Mouse (Mus musculus) midbrain, postnatal 0 days (tissue): ENCODE results near the gene Gcnt1. TPM values are rescaled to one million over a fixed set of nuclear protein-coding genes. Genes with fewer than 3 reads are reported as not detected.

Experiments
- ATAC-seq: fragments of 200-750 bp; cut with Nextera tagmentation; 2 replicates; pipeline ENCODE4 v1.8.0; 2017; ENCODE audit warnings: moderate number of reproducible peaks, mild to moderate bottlenecking, moderate TSS enrichment, moderate library complexity; ENCODE audit not compliant: low FRiP score
- DNase-seq: peaks from one replicate; pipeline ENCODE4 v3.0.0-alpha.2; 2015; ENCODE audit warnings: low spot score
- H3K27ac ChIP-seq: fragments of 300-500 bp; sonication (generic); 2 replicates; pipeline ENCODE4 v1.5.1; 2014; ENCODE audit warnings: low read depth, mild to moderate bottlenecking, low read length, mixed read lengths
- H3K27me3 ChIP-seq: fragments of 300-500 bp; sonication (generic); 2 replicates; pipeline ENCODE4 v1.6.1; 2014; ENCODE audit warnings: low read length, control low read depth, mixed read lengths; ENCODE audit not compliant: insufficient read depth
- H3K36me3 ChIP-seq: fragments of 300-500 bp; sonication (generic); 2 replicates; pipeline ENCODE4 v1.6.1; 2014; ENCODE audit warnings: low read length, control low read depth, mixed read lengths; ENCODE audit not compliant: insufficient read depth
- H3K4me1 ChIP-seq: fragments of 300-500 bp; sonication (generic); 2 replicates; pipeline ENCODE4 v1.6.1; 2014; ENCODE audit warnings: mild to moderate bottlenecking, control low read depth, antibody characterized with exemption, low read length, mixed read lengths; ENCODE audit not compliant: insufficient read depth
- H3K4me2 ChIP-seq: fragments of 300-500 bp; sonication (generic); 2 replicates; pipeline ENCODE4 v1.6.1; 2014; ENCODE audit warnings: low read depth, mild to moderate bottlenecking, low read length, mixed read lengths; ENCODE audit not compliant: poor library complexity, severe bottlenecking
- H3K4me3 ChIP-seq: fragments of 300-500 bp; sonication (generic); 2 replicates; pipeline ENCODE4 v1.5.1; 2014; ENCODE audit warnings: low read depth, mild to moderate bottlenecking, low read length, moderate library complexity
- H3K9ac ChIP-seq: fragments of 300-500 bp; sonication (generic); replicated peaks from 2 replicates; pipeline ENCODE4 v1.6.1; 2014; ENCODE audit warnings: mild to moderate bottlenecking, low read length, moderate library complexity, mixed read lengths; ENCODE audit not compliant: poor library complexity, severe bottlenecking
- H3K9me3 ChIP-seq: fragments of 300-500 bp; sonication (generic); 2 replicates; pipeline ENCODE4 v1.6.1; 2016; ENCODE audit warnings: low read length, control low read depth
- CTCF ChIP-seq: IDR thresholded peaks from 2 replicates; pipeline ENCODE4 v1.5.1; 2016; ENCODE audit warnings: antibody characterized with exemption, mild to moderate bottlenecking
- WGBS: fragments of 180-500 bp; shearing (Covaris S2); extraction: QIAGEN DNeasy Blood & Tissue Kit; methylation state at CpG from one replicate; pipeline ENCODE4 v1.1.7; 2014; 5-methylcytosine and 5-hydroxymethylcytosine counted together
- polyA plus RNA-seq: library from polyadenylated mRNA; unstranded; fragments of >200 nt; fragmentation: Nextera tagmentation; extraction: Ambion mirVana; gene quantifications from 2 replicates; pipeline ENCODE4 v1.2.1, GENCODE M21; 2015
- total RNA-seq: library from RNA; depleted of rRNA; stranded (reverse); fragments of >200 nt; gene quantifications from 2 replicates; pipeline ENCODE4 v1.2.3, GENCODE M21; 2014

Gene Gcnt1
- total and polyA plus RNA-seq, 2 experiments from 2014 or later, result 0.60 to 1.2 TPM

DNA sequence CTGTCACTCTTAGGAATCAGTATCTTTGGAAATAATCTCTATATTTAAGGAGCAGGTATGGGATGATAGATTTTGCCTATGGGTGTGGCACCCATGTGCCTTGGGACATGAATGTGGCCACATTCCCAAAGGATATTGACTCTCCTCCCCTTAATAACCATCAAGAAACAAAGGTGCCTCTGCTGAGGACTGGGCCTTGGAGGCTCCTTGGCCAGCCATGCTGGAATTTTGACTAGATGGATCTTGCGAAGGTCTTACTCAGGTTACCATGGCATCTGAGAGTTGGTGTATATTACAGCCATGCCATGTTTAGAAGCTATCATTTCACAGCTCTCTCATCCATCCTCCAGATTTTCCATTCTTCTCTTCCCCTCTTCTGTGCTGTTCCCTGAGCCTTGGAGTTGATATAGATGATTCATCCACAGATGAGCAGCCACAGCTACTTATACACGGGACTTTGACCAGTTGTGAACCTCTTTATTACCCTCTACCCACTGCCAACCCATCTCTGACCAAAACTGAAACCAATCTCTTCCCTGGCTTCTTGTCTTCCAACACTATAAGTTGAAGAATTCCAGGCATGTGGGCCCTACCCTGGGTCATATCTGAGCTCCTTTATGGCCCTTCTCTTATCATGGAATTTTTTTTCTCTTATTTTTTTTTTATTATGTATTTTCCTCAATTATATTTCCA lies 56.2 kb downstream of the Gcnt1 start:
- no peak overlapping the region for H3K27ac ChIP-seq
- H3K36me3 ChIP-seq, result no peaks in the 10 kb centered on the region
- DNase-seq, result no peak
- H3K4me3 ChIP-seq, result no peak overlapping the region
- WGBS, result 93% methylated on average over 2 of the region's 2 CpGs
- no peak overlapping the region for H3K9ac ChIP-seq
- H3K4me1 ChIP-seq, result no peaks in the 10 kb centered on the region
- no peak overlapping the region for H3K4me2 ChIP-seq
- no peak for TF ChIP-seq CTCF
- no peaks in the 10 kb centered on the region for H3K9me3 ChIP-seq
- H3K27me3 ChIP-seq, result no peaks in the 10 kb centered on the region
- ATAC-seq, result no peak

DNA sequence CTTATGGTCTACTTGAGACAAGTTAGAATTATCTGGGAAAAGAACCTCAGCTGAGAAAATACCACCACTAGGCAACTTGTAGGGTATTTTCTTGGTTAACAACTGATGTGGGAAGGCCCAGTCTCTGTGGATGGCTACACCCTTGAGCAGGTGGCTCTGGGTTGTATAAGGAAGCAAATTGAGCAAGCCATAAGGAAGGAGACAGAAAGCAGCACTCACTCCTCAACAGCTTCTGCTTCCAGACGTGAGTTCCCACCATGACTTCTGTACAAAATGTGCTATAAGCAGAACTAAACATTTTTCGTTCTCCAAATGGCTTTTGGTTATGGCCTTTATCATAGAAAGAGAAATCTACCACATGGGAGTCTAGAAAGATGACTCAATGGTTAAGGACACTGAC lies 58.2 kb downstream of the Gcnt1 start:
- no peak overlapping the region for H3K27ac ChIP-seq
- 77% methylated on average over 2 of the region's 2 CpGs for WGBS
- H3K4me1 ChIP-seq, result no peaks in the 10 kb centered on the region
- DNase-seq (no peak), ATAC-seq (no peak)
- no peak overlapping the region for H3K9ac ChIP-seq
- no peaks in the 10 kb centered on the region for H3K36me3 ChIP-seq
- no peak overlapping the region for H3K4me3 ChIP-seq
- H3K4me2 ChIP-seq, result no peak overlapping the region
- H3K27me3 ChIP-seq, result no peaks in the 10 kb centered on the region
- TF ChIP-seq CTCF, result no peak
- no peaks in the 10 kb centered on the region for H3K9me3 ChIP-seq

DNA sequence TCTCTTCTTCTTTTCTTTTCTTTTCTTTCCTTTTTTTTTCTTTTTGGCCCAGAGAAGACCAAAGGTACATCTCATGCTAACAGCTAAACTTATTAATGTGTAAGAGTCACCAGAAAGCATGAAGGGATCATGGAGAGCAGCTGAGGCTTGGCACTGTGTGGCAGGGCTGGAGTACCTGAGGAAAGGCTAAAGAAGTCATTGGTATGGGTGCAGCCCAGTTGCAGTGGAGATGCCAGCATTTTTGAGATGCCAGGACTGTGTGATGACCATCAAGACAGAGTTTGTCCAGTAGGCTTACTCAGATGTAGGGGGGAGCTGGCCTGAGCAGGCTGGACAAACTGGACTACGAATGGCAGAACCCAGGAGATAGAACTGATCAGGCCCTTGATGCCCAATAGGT lies 58.9 kb downstream of the Gcnt1 start:
- H3K27ac ChIP-seq, result no peak overlapping the region
- H3K4me1 ChIP-seq, result no peaks in the 10 kb centered on the region
- H3K4me3 ChIP-seq, result no peak overlapping the region
- no peak for TF ChIP-seq CTCF
- H3K9me3 ChIP-seq, result no peaks in the 10 kb centered on the region
- H3K4me2 ChIP-seq, result no peak overlapping the region
- no peaks in the 10 kb centered on the region for H3K36me3 ChIP-seq
- H3K27me3 ChIP-seq, result no peaks in the 10 kb centered on the region
- ATAC-seq (no peak), DNase-seq (no peak)
- 87% methylated on average over 1 of the region's 1 CpGs for WGBS
- no peak overlapping the region for H3K9ac ChIP-seq

DNA sequence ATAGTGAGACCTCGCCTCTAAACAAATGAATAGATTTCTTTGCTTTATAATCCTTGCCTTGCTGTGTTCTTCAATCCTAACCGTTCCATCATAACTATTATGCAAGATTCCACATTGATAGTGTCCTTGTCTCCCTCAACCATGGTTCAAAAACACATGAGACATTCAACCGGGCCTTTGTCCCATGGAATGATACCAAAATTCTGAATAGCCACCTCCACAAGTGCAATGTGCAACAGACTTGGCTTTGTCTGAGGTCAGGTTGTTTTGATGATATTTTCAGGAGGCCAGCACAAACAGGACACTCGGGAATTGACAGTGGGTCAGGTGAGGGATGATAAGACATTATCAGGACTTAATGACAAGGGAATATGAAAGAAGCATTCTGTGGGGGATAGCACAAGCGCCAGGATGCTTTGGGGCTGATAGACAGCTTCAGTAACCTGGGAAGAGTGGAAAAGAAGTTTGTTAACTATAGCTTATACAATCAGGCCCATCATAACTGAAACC lies 59.9 kb downstream of the Gcnt1 start:
- no peak for TF ChIP-seq CTCF

DNA sequence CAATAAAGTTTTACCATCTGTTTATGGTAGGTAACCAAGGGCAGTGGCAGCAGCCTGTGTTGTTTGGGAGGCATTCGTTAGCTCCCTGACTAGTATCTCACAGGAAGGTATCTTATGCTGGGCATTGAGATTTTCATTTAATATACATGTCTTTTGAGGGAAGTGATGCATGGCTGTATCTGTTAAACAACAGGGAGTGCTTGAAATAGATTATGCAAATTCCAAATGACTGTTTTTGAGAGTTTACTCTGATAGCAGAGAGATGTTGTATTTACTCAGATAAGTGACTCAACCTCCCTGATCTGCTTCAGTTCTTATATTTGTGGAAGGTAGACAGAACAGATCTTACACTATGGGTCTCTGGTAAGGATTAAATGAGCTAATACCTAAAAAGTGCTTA lies 61.1 kb downstream of the Gcnt1 start:
- H3K27me3 ChIP-seq, result no peaks in the 10 kb centered on the region
- ATAC-seq, result no peak
- no peak overlapping the region for H3K4me2 ChIP-seq

More for the DNA sequence above, 59.9 kb downstream of the Gcnt1 start:
- no peaks in the 10 kb centered on the region for H3K27me3 ChIP-seq
- H3K9me3 ChIP-seq, result no peaks in the 10 kb centered on the region
- no peak overlapping the region for H3K4me2 ChIP-seq
- H3K4me3 ChIP-seq, result no peak overlapping the region
- no peaks in the 10 kb centered on the region for H3K4me1 ChIP-seq
- no peak overlapping the region for H3K9ac ChIP-seq
- ATAC-seq (no peak), DNase-seq (no peak)
- no peak overlapping the region for H3K27ac ChIP-seq
- WGBS, result 90% methylated on average over 5 of the region's 5 CpGs
- no peaks in the 10 kb centered on the region for H3K36me3 ChIP-seq

DNA sequence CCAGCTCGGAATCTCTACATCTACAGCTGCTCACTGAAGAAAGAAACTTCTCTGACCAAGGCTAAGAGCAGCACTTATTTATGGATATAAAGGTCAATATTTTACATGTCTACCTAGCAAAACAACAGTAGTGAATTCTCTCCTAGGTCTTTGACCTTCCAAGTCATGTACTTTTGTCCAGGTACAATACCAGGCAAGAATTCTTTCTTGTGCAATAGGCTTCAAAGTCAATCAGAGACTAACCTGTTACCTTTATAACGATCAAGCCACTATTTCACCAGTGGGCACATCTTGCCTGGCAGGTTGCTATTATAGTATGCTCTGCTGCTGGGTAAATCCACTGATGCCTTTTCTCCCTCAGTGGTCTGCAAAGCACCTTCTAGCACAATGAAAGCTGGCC lies 61.6 kb downstream of the Gcnt1 start:
- Histone ChIP-seq H3K27ac (no peak overlapping the region), H3K9ac (no peak overlapping the region), H3K9me3 (no peaks in the 10 kb centered on the region), H3K4me2 (no peak overlapping the region), H3K27me3 (no peaks in the 10 kb centered on the region), H3K36me3 (no peaks in the 10 kb centered on the region), H3K4me1 (no peaks in the 10 kb centered on the region), H3K4me3 (no peak overlapping the region)
- WGBS, result 91% methylated on average over 2 of the region's 2 CpGs
- TF ChIP-seq CTCF, result no peak
- DNase-seq (no peak), ATAC-seq (no peak)

More for the DNA sequence above, 61.1 kb downstream of the Gcnt1 start:
- no peaks in the 10 kb centered on the region for H3K9me3 ChIP-seq
- WGBS, result 80% methylated on average over 1 of the region's 1 CpGs
- H3K27ac ChIP-seq, result no peak overlapping the region
- no peak for DNase-seq
- H3K36me3 ChIP-seq, result no peaks in the 10 kb centered on the region
- TF ChIP-seq CTCF, result no peak
- H3K4me3 ChIP-seq, result no peak overlapping the region
- H3K9ac ChIP-seq, result no peak overlapping the region
- no peaks in the 10 kb centered on the region for H3K4me1 ChIP-seq
